Mouse (Mus musculus) frontal cortex, postnatal 10 days (tissue): Measurements from ENCODE around the gene Ank2.

ENCODE experiments used
- DNase-seq, 2 experiments: peaks; one replicate each; pipeline ENCODE4 v3.0.0; 2022; ENCODE audit warnings: low spot score in 2 of 2, mixed read lengths in 1 of 2

Ank2 gene

GRCm38 (mm10) chr3:127243928-127244642 is 255.1 kb downstream of the Ank2 start:
- no peak for DNase-seq

GRCm38 (mm10) chr3:127242234-127242810 is 256.8 kb downstream of the Ank2 start:
- no peak for DNase-seq

DNA sequence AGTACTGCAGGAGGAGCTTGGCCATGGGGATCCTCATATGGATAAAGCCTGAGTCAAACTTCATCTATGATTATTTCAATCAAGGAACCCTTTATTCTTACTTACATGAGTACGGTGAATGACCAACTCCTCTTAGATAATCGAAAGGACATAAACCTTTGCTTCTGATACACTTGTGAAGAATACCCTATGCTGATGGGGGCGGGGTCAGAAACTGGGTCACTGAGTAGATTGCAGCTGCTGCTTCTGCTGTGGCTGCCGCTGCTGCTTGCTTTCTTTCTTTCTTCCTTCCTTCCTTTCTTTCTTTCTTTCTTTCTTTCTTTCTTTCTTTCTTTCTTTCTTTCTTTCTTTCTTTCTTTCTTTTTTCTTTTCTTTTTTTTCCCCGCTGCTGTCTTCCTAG is 263.9 kb downstream of the Ank2 start:
- DNase-seq = no peak

GRCm38 (mm10) chr3:127225799-127226730 is 273.1 kb downstream of the Ank2 start:
- DNase-seq = peak; percentile 46 to 64

- peak; percentile 27 to 35 for DNase-seq
Measured at GRCm38 (mm10) chr3:127225167-127225798, 273.9 kb downstream of the Ank2 start.

GRCm38 (mm10) chr3:127224315-127225166 is 274.6 kb downstream of the Ank2 start:
- DNase-seq = no peak

GRCm38 (mm10) chr3:127222086-127222485 is 277.1 kb downstream of the Ank2 start:
- no peak for DNase-seq

GRCm38 (mm10) chr3:127220859-127221258 is 278.3 kb downstream of the Ank2 start:
- DNase-seq = no peak

- no peak for DNase-seq
Measured at GRCm38 (mm10) chr3:127213534-127213933, 285.6 kb downstream of the Ank2 start.

DNA sequence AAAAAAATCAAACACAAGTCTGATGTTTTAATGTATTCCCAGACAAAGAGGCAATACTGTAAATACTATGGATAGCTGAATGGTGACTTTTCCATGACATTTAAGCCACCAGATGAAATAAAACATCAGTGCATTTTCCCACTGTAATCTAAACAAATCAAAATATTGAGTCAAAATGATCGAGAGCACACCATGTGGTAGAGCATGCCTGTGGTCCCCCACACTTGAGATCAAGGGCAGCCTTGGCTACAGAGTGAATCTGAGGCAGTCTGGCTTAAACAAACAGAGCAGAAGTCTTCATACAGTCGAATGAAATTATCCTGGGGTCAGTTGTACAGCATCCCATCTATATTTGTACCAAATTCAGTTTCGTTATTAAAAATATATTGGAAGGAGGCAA is 288.0 kb downstream of the Ank2 start:
- no peak for DNase-seq

DNA sequence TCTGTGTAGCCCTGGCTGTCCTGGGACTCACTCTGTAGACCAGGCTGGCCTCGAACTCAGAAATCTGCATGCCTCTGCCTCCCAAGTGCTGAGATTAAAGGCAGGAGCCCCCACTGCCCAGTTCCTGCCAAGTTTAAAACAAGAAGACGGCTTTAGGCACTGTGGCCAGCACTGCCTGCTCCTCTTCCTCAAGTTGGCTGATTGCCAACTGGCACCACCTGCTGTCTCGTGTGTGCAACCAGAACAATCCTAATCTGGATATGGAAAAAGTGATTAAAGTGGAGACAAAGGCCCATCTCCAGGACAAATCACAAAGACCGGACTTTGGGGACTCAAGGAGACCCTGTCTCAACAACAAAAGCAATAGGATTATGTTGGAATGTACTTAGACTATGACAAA is 288.6 kb downstream of the Ank2 start:
- DNase-seq = no peak

GRCm38 (mm10) chr3:127208871-127209270 is 290.3 kb downstream of the Ank2 start:
- DNase-seq = no peak

GRCm38 (mm10) chr3:127205883-127206434 is 293.2 kb downstream of the Ank2 start:
- DNase-seq = no peak

DNA sequence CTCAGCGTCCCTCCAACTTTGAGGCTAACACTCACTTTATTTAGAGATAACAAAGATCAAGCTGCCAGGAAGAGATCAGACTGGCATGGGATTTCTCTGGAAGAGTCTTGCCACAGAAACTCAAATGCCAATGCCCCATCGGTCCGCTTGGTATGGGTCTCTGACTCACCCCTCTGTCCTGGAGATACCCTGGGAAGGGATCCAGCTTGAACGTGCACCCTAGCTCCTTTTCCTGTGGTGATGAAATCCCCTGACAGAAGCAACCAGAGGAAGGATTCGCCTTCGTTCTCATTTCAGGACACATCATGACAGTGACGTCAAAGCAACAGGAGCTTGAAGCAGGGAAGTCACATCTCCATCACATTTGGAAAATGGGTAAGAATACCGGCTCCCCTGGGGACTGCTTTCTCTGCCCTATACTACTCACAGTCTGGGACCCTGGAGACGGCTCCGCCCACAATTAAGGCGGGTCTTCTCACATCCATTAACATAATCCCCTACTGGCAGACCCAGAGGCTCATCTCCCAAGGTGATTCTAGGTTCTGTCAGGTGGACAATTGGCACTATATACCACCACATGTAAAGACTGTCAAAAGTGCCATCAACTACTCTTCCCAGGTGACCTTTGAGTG is 296.6 kb downstream of the Ank2 start:
- DNase-seq = no peak

DNA sequence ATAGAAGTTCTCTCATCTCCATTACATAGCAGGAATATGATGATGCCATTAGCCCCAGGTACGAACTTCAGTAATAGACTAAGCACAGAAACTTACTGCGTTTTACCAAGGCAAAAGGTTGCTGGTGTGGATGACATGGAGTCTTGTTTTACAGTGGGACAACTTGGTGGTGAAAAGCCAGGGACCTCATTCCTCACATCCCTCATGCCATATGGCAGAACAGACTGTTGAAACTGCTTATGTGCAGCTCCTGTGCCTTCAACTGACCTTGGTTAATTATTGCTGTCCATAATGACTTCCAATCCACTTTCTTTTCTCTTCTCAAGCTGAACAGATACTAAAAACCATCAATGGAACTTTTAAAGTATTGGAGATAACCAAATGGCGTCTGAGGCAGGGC is 298.4 kb downstream of the Ank2 start:
- no peak for DNase-seq

- no peak for DNase-seq
Measured at GRCm38 (mm10) chr3:127199112-127199665, 300.0 kb downstream of the Ank2 start.

DNA sequence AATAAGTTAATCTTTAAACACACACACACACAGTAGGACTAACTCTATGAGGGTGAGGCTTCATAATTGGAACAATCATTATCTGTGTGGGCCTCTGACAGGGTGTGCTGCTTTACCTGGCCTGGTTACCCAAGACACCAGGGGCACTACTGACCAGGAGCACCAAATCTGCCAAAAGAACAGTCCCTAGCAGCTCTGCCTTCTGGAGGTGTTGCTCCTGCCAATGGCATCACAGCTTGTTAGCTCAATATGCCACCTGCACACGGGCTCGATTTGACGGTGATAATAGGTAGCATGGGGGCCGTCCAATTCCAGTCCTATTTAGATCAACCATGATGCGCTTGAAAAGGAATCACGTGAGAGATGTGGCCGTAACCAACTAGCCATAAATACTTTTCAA is 300.5 kb downstream of the Ank2 start:
- DNase-seq = no peak

DNA sequence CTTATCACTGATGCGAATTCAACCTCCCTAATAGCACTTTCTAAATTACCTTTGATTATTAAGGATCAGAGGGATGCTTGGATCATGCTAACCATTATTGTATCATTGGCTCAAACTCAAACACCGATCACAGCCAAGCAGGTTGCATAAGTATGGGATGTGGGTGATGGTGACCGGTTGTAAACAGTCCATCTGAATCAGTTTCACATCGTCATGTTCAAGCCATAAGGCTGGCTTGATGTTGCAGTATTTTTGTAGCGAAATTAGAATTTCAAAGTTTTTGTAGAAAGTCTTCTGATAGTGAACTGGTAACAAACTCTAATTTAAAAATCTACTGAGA is 310.4 kb downstream of the Ank2 start:
- no peak for DNase-seq

GRCm38 (mm10) chr3:127188086-127188788 is 310.9 kb downstream of the Ank2 start:
- no peak for DNase-seq
